Mouse (Mus musculus) hematopoietic stem cell, adult 5-6 weeks (primary cell): ENCODE measurements around the gene Wdr53. TPM values are rescaled to one million over a fixed set of nuclear protein-coding genes. Genes with fewer than 3 reads are reported as not detected.
"Not testable (repeated sequence)": the region's sequence is repeated elsewhere in the genome, so short reads cannot be mapped to it uniquely, and the experiment has no call there.

Experiments
- ATAC-seq, 2 experiments: fragments of 125-278 bp in 1 of 2; replicated peaks in 1 of 2; 2 replicates each; pipeline ENCODE4 v1.8.0; 2016 to 2017; ENCODE audit warnings: inconsistent platforms in 2 of 2, mild to moderate bottlenecking in 2 of 2, moderate number of reproducible peaks in 2 of 2, low read depth in 1 of 2, moderate TSS enrichment in 1 of 2; ENCODE audit not compliant: low FRiP score in 2 of 2, poor library complexity in 2 of 2, severe bottlenecking in 2 of 2, insufficient read depth in 1 of 2, low TSS enrichment in 1 of 2
- total RNA-seq: library from RNA; stranded (forward); fragments of 172-1452, 232-1000 nt; gene quantifications from 2 replicates; pipeline ENCODE4 v1.2.3, GENCODE M21; 2017

The Wdr53 gene
- total RNA-seq, 1 experiment from 2014 or later = 14.0 TPM

DNA sequence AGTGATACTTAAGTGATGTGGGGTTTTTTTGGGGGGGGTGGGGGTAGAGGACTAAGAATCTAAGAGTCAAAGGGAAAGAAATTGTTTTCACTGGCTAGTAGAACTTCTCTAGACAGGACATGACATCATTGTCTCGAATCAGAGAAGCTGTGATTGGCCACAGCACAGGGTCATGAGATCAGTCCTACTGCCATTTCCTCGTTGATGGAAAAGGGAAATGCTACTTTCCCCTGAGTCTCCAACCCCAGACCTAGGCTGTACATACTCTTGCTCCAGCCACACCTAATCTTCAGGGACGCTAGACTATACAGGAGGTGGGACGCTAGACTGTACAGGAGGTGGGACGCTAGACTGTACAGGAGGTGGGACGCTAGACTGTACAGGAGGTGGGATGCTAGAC lies 28.0 kb downstream of the Wdr53 start:
- no peak for ATAC-seq

GRCm38 (mm10) chr16:32275830-32276229 lies 28.8 kb downstream of the Wdr53 start:
- no peak for ATAC-seq

DNA sequence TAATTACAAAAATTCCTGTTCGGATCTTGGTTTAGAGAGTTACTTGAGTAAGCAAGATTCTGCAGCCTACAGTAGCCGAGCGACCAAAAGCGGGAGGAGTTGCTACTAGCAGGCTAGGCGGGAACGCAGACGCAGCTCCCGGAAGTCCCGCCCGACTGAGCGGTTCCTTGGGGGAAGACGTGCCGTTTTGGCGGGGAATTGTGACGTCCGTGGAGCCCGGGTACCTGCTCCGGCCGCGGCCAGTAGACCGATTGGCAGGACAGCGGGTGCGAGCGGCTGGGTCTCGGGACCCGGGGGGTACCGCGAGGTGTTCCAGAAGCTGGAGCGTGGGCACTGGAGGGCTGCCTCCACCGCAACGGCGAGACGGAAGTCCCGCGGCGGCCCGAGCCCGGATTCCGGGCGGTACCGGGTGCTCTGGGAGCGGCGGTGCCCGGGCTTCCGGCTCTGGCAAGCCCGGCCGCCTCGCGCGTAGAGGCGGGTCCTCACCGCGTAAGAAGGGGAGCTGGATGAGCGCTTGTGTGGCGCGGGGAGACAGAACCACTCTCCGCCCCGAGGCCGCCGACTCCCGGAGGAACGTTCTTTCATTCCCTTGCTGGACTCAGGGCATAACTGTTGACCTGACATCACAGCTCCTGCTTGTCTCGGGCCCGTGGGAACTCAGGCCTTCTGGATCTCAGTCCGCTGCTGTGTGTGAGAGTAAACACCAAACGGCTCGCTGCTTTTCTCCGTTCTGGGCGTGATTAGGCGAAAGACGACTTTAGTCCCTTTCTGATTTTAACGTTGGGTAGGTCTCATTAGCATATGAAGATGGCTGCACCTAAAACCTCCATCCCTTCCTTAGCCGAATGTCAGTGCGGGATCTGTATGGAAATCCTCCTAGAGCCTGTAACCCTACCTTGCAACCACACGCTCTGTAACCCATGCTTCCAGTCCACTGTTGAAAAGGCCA lies 30.6 kb downstream of the Wdr53 start, which contains the start of gene Rnf168:
Gene Rnf168, plus strand, starts transcription at position 152 of the 949 bp plus-strand sequence.
- ATAC-seq = peak; percentile 72 to 83

- ATAC-seq = no peak
Measured at GRCm38 (mm10) chr16:32278396-32278795, 31.4 kb downstream of the Wdr53 start.

DNA sequence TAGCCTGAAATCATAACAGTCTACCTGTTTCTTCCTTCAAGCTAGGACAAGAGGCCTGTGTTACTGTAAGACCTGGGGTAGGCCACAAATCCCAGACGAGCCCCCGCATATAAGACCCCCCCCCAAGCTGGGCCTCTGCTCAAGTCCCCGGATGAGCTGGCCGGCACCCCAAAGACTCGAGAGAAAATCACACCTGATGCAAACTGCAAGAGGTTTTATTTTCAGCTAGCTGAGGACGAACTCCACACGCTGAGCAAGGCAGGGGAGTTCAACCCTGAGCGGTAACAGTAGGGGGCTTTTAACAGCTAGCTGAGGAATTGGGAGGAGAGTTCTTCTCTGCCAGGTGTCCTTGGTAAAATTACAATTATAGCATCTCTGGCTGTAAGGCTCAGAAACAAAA lies 33.2 kb downstream of the Wdr53 start:
- no peak for ATAC-seq

DNA sequence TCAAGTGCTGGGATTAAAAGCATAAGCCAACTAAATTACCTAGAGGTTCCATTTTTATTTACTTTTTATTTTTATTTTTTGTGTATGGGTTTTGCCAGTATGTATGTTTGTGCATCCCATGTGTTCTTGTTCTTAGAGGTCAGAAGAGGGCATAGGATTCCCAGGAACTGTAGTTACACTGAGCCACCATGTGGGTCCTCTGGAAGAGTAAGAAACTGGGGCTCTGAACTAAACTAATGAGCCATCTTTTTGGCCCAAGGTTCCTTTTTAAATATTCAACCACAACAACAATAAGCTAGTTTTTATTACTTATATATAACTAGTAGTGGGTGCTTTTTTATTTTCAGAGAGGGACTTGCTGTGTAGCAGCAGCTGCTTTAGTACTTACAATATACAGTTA lies 35.6 kb downstream of the Wdr53 start:
- no peak for ATAC-seq

DNA sequence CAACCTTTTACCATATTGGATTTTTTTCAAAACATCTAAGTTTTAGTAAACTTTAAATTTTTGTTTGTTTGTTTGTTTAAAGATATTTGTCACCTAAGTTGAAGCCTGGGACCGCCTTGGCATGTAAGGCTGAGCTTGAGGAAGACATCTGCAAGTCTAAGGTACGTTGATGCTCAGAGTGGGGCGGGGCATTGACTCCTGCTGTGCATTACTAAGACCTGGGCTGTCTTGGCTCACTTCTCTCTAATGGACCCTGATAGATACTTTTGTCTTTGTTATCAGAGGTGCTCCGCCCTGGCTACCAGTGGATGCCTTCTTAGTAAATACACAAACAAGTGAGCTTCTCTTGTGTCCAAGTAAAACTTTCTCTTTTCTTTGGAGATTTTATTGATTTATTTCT lies 44.8 kb downstream of the Wdr53 start:
- no peak for ATAC-seq

DNA sequence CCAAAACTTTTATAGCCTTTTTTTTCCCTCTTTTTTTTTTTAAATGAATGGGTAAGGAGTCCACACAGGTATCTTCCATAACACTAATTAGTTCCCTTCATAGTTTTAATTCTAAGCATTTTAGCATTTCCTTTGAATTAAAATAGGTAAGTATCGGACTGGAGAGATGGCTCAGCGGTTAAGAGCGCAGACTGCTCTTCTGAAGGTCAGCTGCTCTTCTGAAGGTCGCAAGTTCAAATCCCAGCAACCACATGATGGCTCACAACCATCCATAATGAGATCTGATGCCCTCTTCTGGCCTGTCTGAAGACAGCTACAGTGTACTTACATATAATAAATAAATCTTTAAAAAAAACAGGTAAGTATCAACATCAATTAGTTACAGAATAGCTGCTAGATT lies 52.6 kb downstream of the Wdr53 start:
- ATAC-seq = not testable (repeated sequence)

DNA sequence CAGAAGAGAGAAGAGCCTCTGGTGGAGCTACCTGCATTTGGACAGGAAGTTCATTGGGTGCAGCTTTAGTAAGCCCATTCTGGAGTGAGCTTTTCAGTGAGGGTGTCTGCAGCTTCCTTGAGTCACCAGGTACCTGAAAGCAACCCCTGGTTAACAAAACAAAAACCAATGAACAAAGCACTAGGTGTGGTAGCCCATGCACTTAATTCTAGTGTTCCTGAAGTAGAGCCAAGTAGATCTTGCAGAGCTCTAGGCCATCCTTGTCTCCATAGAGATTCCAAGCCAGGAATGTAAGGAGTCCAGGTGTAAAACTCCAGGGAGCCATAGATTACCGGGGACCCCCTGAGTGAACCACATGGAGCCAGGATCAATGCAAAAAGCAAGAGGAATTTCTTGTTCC lies 56.0 kb downstream of the Wdr53 start:
- ATAC-seq = no peak

- no peak for ATAC-seq
Measured at GRCm38 (mm10) chr16:32303886-32304285, 56.9 kb downstream of the Wdr53 start.

Other genes starting within 250 kb of the Wdr53 start
- 15.0 and 16.7 TPM in 2 replicates for gene Senp5, start 243.9 kb upstream of the Wdr53 start, total RNA-seq
- 69.2 and 72.4 TPM in 2 replicates for gene Pak2, start 167.9 kb upstream of the Wdr53 start, total RNA-seq
- gene Pigx, start 147.5 kb upstream of the Wdr53 start, total RNA-seq = 60.6 and 94.2 TPM in 2 replicates
- gene Cep19, start 147.4 kb upstream of the Wdr53 start, total RNA-seq = 46.1 and 72.0 TPM in 2 replicates
- 78.9 and 112 TPM in 2 replicates for gene Nrros, start 81.6 kb upstream of the Wdr53 start, total RNA-seq
- 54.4 and 58.5 TPM in 2 replicates for gene Bex6, start 67.4 kb upstream of the Wdr53 start, total RNA-seq
- gene Fbxo45, start 69 bp upstream of the Wdr53 start, total RNA-seq = 26.1 and 32.0 TPM in 2 replicates
- not detected in 2 replicates for gene Smco1, start 24.2 kb downstream of the Wdr53 start, total RNA-seq
- gene Rnf168, start 30.2 kb downstream of the Wdr53 start, total RNA-seq = 67.5 and 71.4 TPM in 2 replicates
- 43.5 and 51.3 TPM in 2 replicates for gene Ubxn7, start 85.0 kb downstream of the Wdr53 start, total RNA-seq
- not detected in 2 replicates for gene Tm4sf19, start 153.3 kb downstream of the Wdr53 start, total RNA-seq
- 54.3 and 62.3 TPM in 2 replicates for gene Tctex1d2, start 172.5 kb downstream of the Wdr53 start, total RNA-seq
- gene Pcyt1a, start 183.7 kb downstream of the Wdr53 start, total RNA-seq = 68.6 and 75.3 TPM in 2 replicates
- gene Slc51a, start 240.7 kb downstream of the Wdr53 start, total RNA-seq = 0.25 TPM in 1 of 2 replicates, not detected in the other
- gene Zdhhc19, start 249.0 kb downstream of the Wdr53 start, total RNA-seq = not detected in 2 replicates